Mouse (Mus musculus) heart, adult 2 months (tissue): ENCODE measurements around the gene Acox2. TPM values are rescaled to one million over a fixed set of nuclear protein-coding genes. Genes with fewer than 3 reads are reported as not detected.

Experiments
- DNase-seq, 2 experiments: peaks; one replicate each; pipeline ENCODE4 v3.0.0; 2021
- H3K27ac ChIP-seq: fragments of 200-600 bp; 2 replicates; pipeline ENCODE4 v1.8.1; 2022
- H3K27me3 ChIP-seq: fragments of 200-500 bp; 2 replicates; pipeline ENCODE4 v1.6.1; 2012; ENCODE audit warnings: mild to moderate bottlenecking, low read length, inconsistent platforms, mixed read lengths; ENCODE audit not compliant: control insufficient read depth, insufficient read depth
- H3K36me3 ChIP-seq: fragments of 200-500 bp; 2 replicates; pipeline ENCODE4 v1.6.1; 2012; ENCODE audit warnings: low read length, inconsistent platforms; ENCODE audit not compliant: control insufficient read depth, insufficient read depth
- H3K4me1 ChIP-seq: fragments of 200-500 bp; 2 replicates; pipeline ENCODE4 v1.6.1; 2011; ENCODE audit warnings: low read length; ENCODE audit not compliant: control insufficient read depth, insufficient read depth
- H3K4me3 ChIP-seq: fragments of 200-600 bp; 2 replicates; pipeline ENCODE4 v1.8.1; 2022
- H3K79me2 ChIP-seq: fragments of 200-500 bp; replicated peaks from 2 replicates; pipeline ENCODE4 v1.6.1; 2012; ENCODE audit warnings: mild to moderate bottlenecking, inconsistent platforms, low read length, moderate library complexity, mixed read lengths; ENCODE audit not compliant: control insufficient read depth, insufficient read depth
- H3K9ac ChIP-seq: fragments of 200-500 bp; 2 replicates; pipeline ENCODE4 v1.6.1; 2012; ENCODE audit warnings: low read depth, mild to moderate bottlenecking, control low read depth, inconsistent platforms, low read length, mixed read lengths
- CTCF ChIP-seq: fragments of 200-600 bp; IDR thresholded peaks from 2 replicates; pipeline ENCODE4 v1.8.1; 2022; ENCODE audit warnings: antibody characterized with exemption, mild to moderate bottlenecking, moderate library complexity
- EP300 ChIP-seq: fragments of 200-500 bp; IDR thresholded peaks from 2 replicates; pipeline ENCODE4 v1.6.1; 2011; ENCODE audit warnings: low read depth, low read length, control low read depth; ENCODE audit not compliant: insufficient read depth
- POLR2A ChIP-seq: fragments of 200-500 bp; IDR thresholded peaks from 2 replicates; pipeline ENCODE4 v1.6.1; 2011; ENCODE audit warnings: mild to moderate bottlenecking, low read depth, low read length, control low read depth; ENCODE audit not compliant: insufficient read depth
- WGBS: fragments of 180-500 bp; shearing (Covaris S2); methylation state at CpG from one replicate; pipeline ENCODE4 v1.1.7; 2018; 5-methylcytosine and 5-hydroxymethylcytosine counted together
- intact Hi-C: fragments of 180-260 bp; cut with DNase I; formaldehyde crosslinking; loops from one replicate; pipeline ENCODE4 v1.15.1; 2025
- polyA plus RNA-seq: library from polyadenylated mRNA; depleted of rRNA; stranded (reverse); fragments of >200 nt; gene quantifications from 2 replicates; pipeline ENCODE4 v1.2.3, GENCODE M21; 2012
- total RNA-seq, 2 experiments: library from RNA; stranded (reverse); gene quantifications; 2 replicates each; pipeline ENCODE4 v1.2.3; 2021

The Acox2 gene
- total and polyA plus RNA-seq, 3 experiments = 0.34 to 1.3 (median 0.91) TPM

GRCm38 (mm10) chr14:8244211-8244611 is 14.9 kb downstream of the Acox2 start:
- intact Hi-C loops = no loop called here
- H3K79me2 ChIP-seq = no peaks in the 10 kb centered on the region
- H3K27ac ChIP-seq = no peak overlapping the region
- 65% methylated on average over 5 of the region's 5 CpGs for WGBS
- no peak for TF ChIP-seq POLR2A
- H3K9ac ChIP-seq = no peak overlapping the region
- no peak for DNase-seq
- H3K27me3 ChIP-seq = no peaks in the 10 kb centered on the region
- H3K4me1 ChIP-seq = no peaks in the 10 kb centered on the region; the same call in 1 of the 2 replicates
- no peaks in the 10 kb centered on the region for H3K36me3 ChIP-seq
- no peak overlapping the region for H3K4me3 ChIP-seq

- Histone ChIP-seq H3K9ac (no peak overlapping the region), H3K27ac (no peak overlapping the region), H3K36me3 (no peaks in the 10 kb centered on the region), H3K27me3 (no peaks in the 10 kb centered on the region; the same call in 1 of the 2 replicates), H3K4me3 (no peak overlapping the region), H3K4me1 (no peaks in the 10 kb centered on the region; the same call in 1 of the 2 replicates), H3K79me2 (no peaks in the 10 kb centered on the region)
- DNase-seq = no peak
- no peak for TF ChIP-seq CTCF
- no peak for TF ChIP-seq EP300
- no peak for TF ChIP-seq POLR2A
- 58% methylated on average over 8 of the region's 8 CpGs for WGBS
- intact Hi-C loops = no loop called here
These were observed 15.8 kb downstream of the Acox2 start for GRCm38 (mm10) chr14:8243136-8243888.

GRCm38 (mm10) chr14:8242388-8242920 is 16.7 kb downstream of the Acox2 start:
- H3K27ac ChIP-seq = no peak overlapping the region
- intact Hi-C loops = no loop called here
- peak; percentile 61 for TF ChIP-seq CTCF
- no peak for TF ChIP-seq POLR2A
- TF ChIP-seq EP300 = no peak
- H3K27me3 ChIP-seq = no peaks in the 10 kb centered on the region; the same call in 1 of the 2 replicates
- 62% methylated on average over 5 of the region's 5 CpGs for WGBS
- peak in 1 of 2 experiments; percentile 29 for DNase-seq
- no peaks in the 10 kb centered on the region for H3K79me2 ChIP-seq
- H3K36me3 ChIP-seq = no peaks in the 10 kb centered on the region
- H3K4me1 ChIP-seq = no peaks in the 10 kb centered on the region; the same call in 1 of the 2 replicates
- no peak overlapping the region for H3K9ac ChIP-seq
- no peak overlapping the region for H3K4me3 ChIP-seq

- Histone ChIP-seq H3K27ac (no peak overlapping the region), H3K79me2 (no peaks in the 10 kb centered on the region), H3K4me1 (no peaks in the 10 kb centered on the region; the same call in 1 of the 2 replicates), H3K4me3 (no peak overlapping the region), H3K9ac (no peak overlapping the region), H3K27me3 (no peaks in the 10 kb centered on the region; the same call in 1 of the 2 replicates), H3K36me3 (no peaks in the 10 kb centered on the region)
- intact Hi-C loops = loop anchor here (2.0 kb wide), 1 partner anchor 105 kb away; no protein-coding TSS in a partner anchor
- TF ChIP-seq POLR2A = no peak
- no peak for TF ChIP-seq CTCF
- TF ChIP-seq EP300 = no peak
- no peak for DNase-seq
These were observed 17.3 kb downstream of the Acox2 start for GRCm38 (mm10) chr14:8241816-8242215.

GRCm38 (mm10) chr14:8233252-8233651 is 25.9 kb downstream of the Acox2 start:
- 23% methylated on average over 1 of the region's 1 CpGs for WGBS
- Histone ChIP-seq H3K4me3 (no peak overlapping the region), H3K36me3 (no peaks in the 10 kb centered on the region), H3K27ac (no peak overlapping the region), H3K4me1 (no peaks in the 10 kb centered on the region), H3K27me3 (no peaks in the 10 kb centered on the region; the same call in 1 of the 2 replicates), H3K9ac (no peak overlapping the region), H3K79me2 (no peaks in the 10 kb centered on the region)
- intact Hi-C loops = no loop called here
- no peak for DNase-seq
- no peak for TF ChIP-seq CTCF
- no peak for TF ChIP-seq EP300
- TF ChIP-seq POLR2A = no peak

- H3K4me1 ChIP-seq = no peaks in the 10 kb centered on the region
- TF ChIP-seq CTCF (no peak), POLR2A (no peak), EP300 (no peak)
- no peaks in the 10 kb centered on the region for H3K36me3 ChIP-seq
- WGBS = 71% methylated on average over 6 of the region's 6 CpGs
- H3K27ac ChIP-seq = no peak overlapping the region
- no peaks in the 10 kb centered on the region; the same call in 1 of the 2 replicates for H3K27me3 ChIP-seq
- intact Hi-C loops = no loop called here
- no peak overlapping the region for H3K4me3 ChIP-seq
- no peaks in the 10 kb centered on the region for H3K79me2 ChIP-seq
- H3K9ac ChIP-seq = no peak overlapping the region
- DNase-seq = no peak
These were observed 26.8 kb downstream of the Acox2 start for GRCm38 (mm10) chr14:8232155-8232910.
